Mouse (Mus musculus): Measurements from ENCODE around the gene Kcnab2.

GRCm38 (mm10) chr4:152478224-152478567, 525 bp upstream of the Kcnab2 start:
- TF ChIP-seq CTCF (IDR thresholded peaks at IDR 0.05; ENCODE audit: control insufficient read depth, insufficient read depth, insufficient replicate concordance, low read depth, low read length) (no peak), POLR2A (IDR thresholded peaks at IDR 0.05; ENCODE audit: control insufficient read depth, low read depth, low read length) (no peak)
